Mouse (Mus musculus) kidney, postnatal 0 days (tissue): Measurements from ENCODE around the gene Rrp8. TPM values are rescaled to one million over a fixed set of nuclear protein-coding genes. Genes with fewer than 3 reads are reported as not detected.

Source experiments
- ATAC-seq: fragments of 200-750 bp; cut with Nextera tagmentation; replicated peaks from 2 replicates; pipeline ENCODE4 v1.8.0; 2017; ENCODE audit warnings: low read depth, moderate number of reproducible peaks, moderate TSS enrichment, moderate library complexity; ENCODE audit not compliant: low FRiP score
- DNase-seq: peaks from one replicate; pipeline ENCODE4 v3.0.0-alpha.2; 2016; ENCODE audit warnings: low spot score
- H3K27ac ChIP-seq: fragments of 300-500 bp; sonication (generic); 2 replicates; pipeline ENCODE4 v1.5.1; 2014; ENCODE audit warnings: mild to moderate bottlenecking
- H3K27me3 ChIP-seq: fragments of 300-500 bp; sonication (generic); 2 replicates; pipeline ENCODE4 v1.6.1; 2014; ENCODE audit warnings: low read length, mixed read lengths; ENCODE audit not compliant: insufficient read depth
- H3K36me3 ChIP-seq: fragments of 300-500 bp; sonication (generic); 2 replicates; pipeline ENCODE4 v1.6.1; 2014; ENCODE audit warnings: low read length, mixed read lengths; ENCODE audit not compliant: insufficient read depth
- H3K4me1 ChIP-seq: fragments of 300-500 bp; sonication (generic); replicated peaks from 2 replicates; pipeline ENCODE4 v1.6.1; 2014; ENCODE audit warnings: antibody characterized with exemption, low read length, mixed read lengths; ENCODE audit not compliant: insufficient read depth
- H3K4me2 ChIP-seq: fragments of 300-500 bp; sonication (generic); 2 replicates; pipeline ENCODE4 v1.6.1; 2014; ENCODE audit warnings: mild to moderate bottlenecking, low read length, moderate library complexity, mixed read lengths
- H3K4me3 ChIP-seq: fragments of 300-500 bp; sonication (generic); replicated peaks from 2 replicates; pipeline ENCODE4 v1.5.1; 2014; ENCODE audit warnings: low read depth, low read length
- H3K9ac ChIP-seq: fragments of 300-500 bp; sonication (generic); 2 replicates; pipeline ENCODE4 v1.6.1; 2014; ENCODE audit warnings: low read depth, low read length
- H3K9me3 ChIP-seq: fragments of 300-500 bp; sonication (generic); replicated peaks from 2 replicates; pipeline ENCODE4 v1.6.1; 2016; ENCODE audit warnings: low read length, inconsistent platforms, mixed read lengths
- CTCF ChIP-seq: IDR thresholded peaks from 2 replicates; pipeline ENCODE4 v1.5.1; 2016; ENCODE audit warnings: antibody characterized with exemption, low read depth, mild to moderate bottlenecking, moderate library complexity
- WGBS: fragments of 180-500 bp; shearing (Covaris S2); extraction: QIAGEN DNeasy Blood & Tissue Kit; methylation state at CpG from one replicate; pipeline ENCODE4 v1.1.7; 2014; 5-methylcytosine and 5-hydroxymethylcytosine counted together
- polyA plus RNA-seq: library from polyadenylated mRNA; unstranded; fragments of >200 nt; fragmentation: Nextera tagmentation; extraction: Ambion mirVana; gene quantifications from 2 replicates; pipeline ENCODE4 v1.2.1, GENCODE M21; 2015

The Rrp8 gene
- polyA plus RNA-seq, 1 experiment from 2014 or later: 34.4 TPM

DNA sequence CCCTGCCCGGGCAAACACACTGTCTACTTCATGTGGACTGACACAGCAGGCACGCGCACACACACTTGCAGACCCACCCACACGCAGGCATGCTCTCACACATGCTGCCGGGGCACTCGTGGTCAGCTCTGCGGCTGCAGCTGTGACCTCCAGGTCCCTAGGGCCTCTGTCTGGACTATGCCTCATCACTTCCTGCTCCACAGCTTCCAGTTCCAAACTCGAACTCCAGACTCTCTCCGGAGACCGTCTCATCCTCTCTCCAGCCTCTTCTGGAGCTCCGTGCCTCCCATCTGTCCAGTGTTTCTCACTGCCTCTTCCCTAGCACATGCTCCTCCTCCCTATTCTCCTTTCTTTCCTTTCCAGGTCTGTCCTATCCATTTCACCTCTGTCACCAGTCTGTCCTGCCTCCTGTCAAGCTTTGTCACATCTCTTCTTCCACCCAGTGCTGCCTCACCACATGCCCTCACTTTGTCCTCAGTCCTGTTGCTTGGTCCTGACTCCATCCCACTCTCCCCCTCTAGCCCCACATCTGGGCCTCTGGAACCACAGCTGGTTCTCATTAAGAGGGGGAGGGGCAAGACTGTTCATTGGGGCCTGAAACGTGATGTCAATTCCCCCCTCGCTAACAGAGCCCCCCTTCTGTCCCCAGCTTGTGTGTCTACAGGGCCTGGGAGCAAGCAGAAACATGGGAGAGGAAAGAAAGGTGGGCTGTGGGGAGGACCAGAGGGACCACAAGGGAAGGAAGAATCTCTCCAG is 40.8 kb upstream of the Rrp8 start:
- H3K27me3 ChIP-seq: no peaks in the 10 kb centered on the region
- peak overlapping the region; percentile 1; the same call in 1 of the 2 replicates for H3K4me3 ChIP-seq
- H3K9me3 ChIP-seq: no peaks in the 10 kb centered on the region
- TF ChIP-seq CTCF: no peak
- H3K4me1 ChIP-seq: peaks cover 36% of the 10 kb centered on the region
- peak overlapping the region; percentile 87 for H3K27ac ChIP-seq
- ATAC-seq (peak; percentile 74), DNase-seq (peak; percentile 87)
- H3K9ac ChIP-seq: 0 out of 2 replicates have a peak overlapping the region, but pooled peaks have one; percentile 23
- 14% methylated on average over 13 of the region's 13 CpGs for WGBS
- H3K4me2 ChIP-seq: peak overlapping the region; percentile 35
- H3K36me3 ChIP-seq: 0 out of 2 replicates have a peak, but pooled peaks cover 4% of the 10 kb centered on the region

DNA sequence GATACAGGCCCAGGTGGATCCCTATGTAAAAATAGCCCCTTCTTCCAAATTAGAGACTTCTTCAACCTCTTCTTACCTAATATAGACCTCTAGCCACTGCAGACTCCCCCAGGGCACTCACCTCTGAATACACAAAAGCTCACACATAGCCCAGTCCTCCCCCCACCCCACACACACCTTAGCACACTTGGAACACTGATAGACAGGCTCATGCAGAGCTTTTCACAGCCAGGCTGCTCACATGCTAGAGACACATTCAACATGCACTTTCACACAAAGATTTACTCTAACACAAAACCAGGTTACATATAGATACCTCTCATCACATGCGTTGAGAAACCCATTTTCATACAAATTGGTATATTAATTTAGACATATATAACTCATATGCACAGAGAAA is 40.1 kb upstream of the Rrp8 start:
- H3K4me3 ChIP-seq: no peak overlapping the region
- ATAC-seq: no peak
- H3K9me3 ChIP-seq: no peaks in the 10 kb centered on the region
- no peak overlapping the region for H3K9ac ChIP-seq
- peaks cover 9% of the 10 kb centered on the region; the same call in 1 of the 2 replicates for H3K36me3 ChIP-seq
- no peak for DNase-seq
- H3K4me1 ChIP-seq: peaks cover 36% of the 10 kb centered on the region
- TF ChIP-seq CTCF: no peak
- H3K4me2 ChIP-seq: peak overlapping the region; percentile 35
- H3K27ac ChIP-seq: peak overlapping the region; percentile 87
- WGBS: 89% methylated on average over 1 of the region's 1 CpGs
- H3K27me3 ChIP-seq: no peaks in the 10 kb centered on the region

DNA sequence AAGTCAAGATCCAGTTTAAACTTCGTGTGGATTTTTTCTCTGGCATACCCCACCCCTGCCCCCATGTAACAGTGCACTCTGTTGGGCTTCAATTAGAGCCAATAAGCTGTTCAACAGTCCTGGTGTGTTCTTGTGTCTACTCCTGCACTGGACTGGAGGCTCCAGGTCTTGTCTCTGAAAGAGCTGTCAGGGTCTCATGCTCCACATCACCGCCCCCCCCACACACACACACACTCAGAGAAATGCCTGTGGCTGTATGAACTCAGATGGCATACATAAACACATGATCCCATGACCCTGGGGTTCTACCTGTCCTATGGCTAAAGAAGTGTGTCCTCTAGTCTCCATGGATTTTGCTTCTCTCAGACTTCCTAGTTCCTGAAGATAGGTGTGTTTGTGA is 38.8 kb upstream of the Rrp8 start:
- ATAC-seq (no peak), DNase-seq (no peak)
- H3K9me3 ChIP-seq: no peaks in the 10 kb centered on the region
- H3K9ac ChIP-seq: no peak overlapping the region
- H3K4me3 ChIP-seq: no peak overlapping the region
- TF ChIP-seq CTCF: no peak
- H3K36me3 ChIP-seq: peaks cover 13% of the 10 kb centered on the region; the same call in 1 of the 2 replicates
- WGBS: 76% methylated on average over 2 of the region's 2 CpGs
- peaks cover 36% of the 10 kb centered on the region for H3K4me1 ChIP-seq
- no peak overlapping the region for H3K4me2 ChIP-seq
- H3K27me3 ChIP-seq: no peaks in the 10 kb centered on the region
- no peak overlapping the region for H3K27ac ChIP-seq

DNA sequence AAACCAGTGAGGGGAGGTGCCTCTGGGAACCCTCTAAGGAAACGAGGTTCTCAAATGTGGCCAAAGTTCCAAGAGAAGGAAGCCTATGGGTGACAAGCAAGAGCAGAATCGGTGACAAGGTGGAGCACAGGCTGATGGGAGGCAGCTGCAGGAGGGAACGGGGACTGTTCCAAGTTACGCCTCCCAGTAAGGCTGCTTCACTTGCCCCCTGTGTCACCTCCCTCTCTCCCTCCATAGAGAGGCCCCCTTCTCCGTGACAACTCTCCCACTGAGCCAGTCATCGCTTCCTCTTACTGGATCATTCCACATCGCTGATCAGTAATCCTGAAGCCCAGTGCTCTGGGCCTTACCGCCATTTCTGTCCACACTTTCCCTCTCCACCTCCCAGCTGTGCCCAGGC is 37.5 kb upstream of the Rrp8 start:
- Histone ChIP-seq H3K27ac (peak overlapping the region; percentile 51), H3K4me1 (peaks cover 36% of the 10 kb centered on the region), H3K9ac (no peak overlapping the region), H3K27me3 (no peaks in the 10 kb centered on the region), H3K4me3 (no peak overlapping the region), H3K4me2 (0 out of 2 replicates have a peak overlapping the region, but pooled peaks have one; percentile 9), H3K9me3 (no peaks in the 10 kb centered on the region), H3K36me3 (peaks cover 13% of the 10 kb centered on the region; the same call in 1 of the 2 replicates)
- peak; percentile 62 for ATAC-seq
- TF ChIP-seq CTCF: no peak
- WGBS: 16% methylated on average over 8 of the region's 8 CpGs
- DNase-seq: peak; percentile 91

DNA sequence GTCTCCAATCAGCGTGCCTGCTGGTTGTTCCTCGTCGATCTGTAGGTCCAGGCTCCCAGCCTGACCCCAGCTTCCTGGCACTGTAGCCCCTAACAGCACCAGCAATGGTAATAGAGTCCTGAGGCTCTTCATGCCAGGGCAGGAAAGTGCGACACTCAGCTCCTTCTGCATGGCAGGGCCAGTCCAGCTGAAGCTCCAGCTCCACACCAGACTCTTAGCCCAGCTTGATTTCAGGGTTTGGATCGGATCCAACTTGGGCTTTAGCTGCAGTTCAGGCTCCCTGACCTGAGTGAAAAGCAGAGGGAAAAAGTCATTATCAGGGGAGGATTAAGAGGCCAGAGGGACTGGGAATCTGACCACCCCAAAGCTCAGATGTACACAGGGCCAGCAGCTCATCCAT is 35.9 kb upstream of the Rrp8 start:
- 75% methylated on average over 5 of the region's 5 CpGs for WGBS
- TF ChIP-seq CTCF: no peak
- Histone ChIP-seq H3K36me3 (peaks cover 13% of the 10 kb centered on the region; the same call in 1 of the 2 replicates), H3K9me3 (no peaks in the 10 kb centered on the region), H3K27me3 (no peaks in the 10 kb centered on the region), H3K4me2 (no peak overlapping the region), H3K4me1 (peaks cover 22% of the 10 kb centered on the region), H3K4me3 (no peak overlapping the region), H3K27ac (no peak overlapping the region), H3K9ac (no peak overlapping the region)
- ATAC-seq: no peak
- DNase-seq: no peak

DNA sequence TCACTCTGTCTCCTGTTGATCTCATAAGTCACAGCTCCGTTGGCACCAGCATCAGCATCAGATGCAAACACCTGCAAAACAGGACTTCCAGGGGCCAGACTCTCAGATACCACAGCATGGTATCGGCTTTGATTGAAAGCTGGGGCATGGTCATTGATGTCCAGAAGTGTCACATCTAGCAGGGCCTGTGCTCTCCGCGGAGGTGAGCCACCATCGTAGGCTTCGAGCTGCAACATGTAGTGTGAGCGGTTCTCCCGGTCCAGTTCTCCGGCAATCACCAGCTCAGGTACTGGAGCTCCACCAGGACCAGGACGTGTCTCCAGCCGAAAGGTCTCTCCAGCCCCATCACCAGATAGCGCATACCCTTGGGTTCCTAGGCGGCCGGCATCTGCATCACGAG is 35.1 kb upstream of the Rrp8 start:
- 95% methylated on average over 15 of the region's 15 CpGs for WGBS
- Histone ChIP-seq H3K4me3 (no peak overlapping the region), H3K27ac (no peak overlapping the region), H3K27me3 (no peaks in the 10 kb centered on the region), H3K9me3 (no peaks in the 10 kb centered on the region), H3K4me2 (no peak overlapping the region), H3K36me3 (peaks cover 13% of the 10 kb centered on the region; the same call in 1 of the 2 replicates), H3K9ac (no peak overlapping the region), H3K4me1 (peaks cover 24% of the 10 kb centered on the region)
- ATAC-seq (no peak), DNase-seq (no peak)
- TF ChIP-seq CTCF: no peak
